Mouse (Mus musculus): ENCODE measurements around the gene Pdk3. TPM values are rescaled to one million over a fixed set of nuclear protein-coding genes. Genes with fewer than 3 reads are reported as not detected.

Gene Pdk3
- total RNA-seq (2012; rRNA removed) (25.5 and 27.0 TPM in 2 replicates), total RNA-seq (2014; rRNA removed) (84.0 and 84.4 TPM in 2 replicates), polyA plus RNA-seq (2012; ENCODE audit: insufficient read length, low read depth) (47.7 and 49.3 TPM in 2 replicates)

DNA sequence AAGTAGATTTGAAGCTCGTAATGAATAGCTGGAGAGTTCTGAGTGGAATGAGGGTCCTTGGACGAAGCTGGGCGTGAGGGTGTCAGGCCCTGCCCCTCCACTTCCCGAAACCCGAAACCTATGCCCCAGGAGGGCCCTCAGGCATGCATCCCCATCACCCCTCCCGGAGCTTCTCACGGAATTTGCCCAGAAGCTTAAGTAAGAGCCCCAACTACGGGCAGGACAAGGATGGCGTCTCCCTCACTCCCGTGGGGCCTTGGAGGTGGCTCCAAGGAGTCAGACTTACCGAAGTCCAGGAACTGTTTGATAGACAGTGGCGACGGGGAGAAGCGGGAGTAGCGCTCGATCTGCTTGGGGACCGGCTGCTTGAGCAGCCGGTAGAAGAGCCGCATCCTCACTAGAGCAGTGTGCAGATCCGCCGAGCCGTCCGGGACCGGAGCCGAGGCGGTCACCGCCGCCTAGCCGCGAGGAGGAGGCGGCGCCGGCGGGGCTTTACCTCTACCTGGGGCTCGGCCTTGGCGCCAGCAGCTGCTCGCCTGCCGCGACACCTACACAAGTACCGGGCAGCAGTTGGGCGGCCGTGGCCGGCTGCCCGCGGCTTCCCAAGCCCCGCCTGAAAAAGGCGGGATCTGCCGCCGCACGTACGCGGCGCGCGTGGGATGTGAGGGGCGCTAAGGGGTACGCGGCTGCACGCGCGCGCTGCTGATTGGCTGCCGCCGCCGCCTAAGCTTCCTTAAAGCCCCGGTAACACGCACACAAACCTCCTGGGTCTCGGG, at the start of gene Pdk3:
Pdk3 (minus strand) TSS at position 641 of the 776 bp plus-strand sequence.
- in situ Hi-C loops (cut with MboI; ENCODE audit: low pct_ligation_motif_present, low pct_unique_long_range_greater_than_20kb, low sequenced_read_pairs) = loop anchor here (10.0 kb wide), 1 partner anchor 53 kb away; no protein-coding TSS in a partner anchor
- DNase-seq (ENCODE audit: extremely low read depth) = no peak
- Histone ChIP-seq H3K4me3 (replicated peaks in 1 of 3; ENCODE audit: low read depth in 2 of 3, low read length in 2 of 3, poor library complexity in 1 of 3) (peak within 1 kb of the TSS; percentile 61 to 73 (median 64)), H3K4me1 (ENCODE audit: control insufficient read depth in 1 of 2, insufficient read depth in 2 of 2) (no peaks in the 10 kb centered on the region), H3K79me2 (replicated peaks; ENCODE audit: control insufficient read depth, extremely low read depth, insufficient read depth, poor library complexity, severe bottlenecking) (no peaks in the 10 kb centered on the region), H3K27me3 (replicated peaks) (no peaks in the 10 kb centered on the region), H3K36me3 (replicated peaks in 1 of 2; ENCODE audit: control insufficient read depth in 1 of 2, insufficient read depth in 1 of 2, low read length in 1 of 2) (no peaks in the 10 kb centered on the region), H3K9me3 (replicated peaks; ENCODE audit: low read length) (no peaks in the 10 kb centered on the region), H3K4me2 (ENCODE audit: insufficient read depth, low read depth, poor library complexity, severe bottlenecking) (peak within 1 kb of the TSS; percentile 89), H3K9ac (ENCODE audit: insufficient read depth, low read depth) (peak within 1 kb of the TSS; percentile 75), H3K27ac (ENCODE audit: insufficient read depth, low read depth) (peak within 1 kb of the TSS; percentile 13; the same call in 1 of the 2 replicates)
- dilution Hi-C loops (cut with MboI; ENCODE audit: extremely low pct_ligation_motif_present, extremely low pct_unique_long_range_greater_than_20kb, low sequenced_read_pairs) = no loop called here
- TF ChIP-seq ZC3H11A (IDR thresholded peaks at IDR 0.05; ENCODE audit: low read depth, low read length) (no peak), KAT2A (IDR thresholded peaks at IDR 0.05; ENCODE audit: insufficient replicate concordance, low read length) (no peak), MAX (IDR thresholded peaks at IDR 0.05; ENCODE audit: low read length) (no peak), PAX5 (IDR thresholded peaks at IDR 0.05; ENCODE audit: low read length) (no peak), HCFC1 (IDR thresholded peaks at IDR 0.05; ENCODE audit: low read depth, low read length) (no peak; the same call in 1 of the 2 replicates), MAZ (IDR thresholded peaks at IDR 0.05; ENCODE audit: low read depth, low read length) (no peak), POLR2AphosphoS2 (IDR thresholded peaks at IDR 0.05; ENCODE audit: low read depth, low read length) (no peak), ETS1 (conservative IDR thresholded peaks at IDR 0.05; ENCODE audit: low read depth, low read length) (no peak), ELF1 (IDR thresholded peaks at IDR 0.05; ENCODE audit: low read depth, low read length) (peak; percentile 18; the same call in 1 of the 2 replicates), MYC (IDR thresholded peaks at IDR 0.05; ENCODE audit: low read depth, low read length) (no peak), SMC3 (IDR thresholded peaks at IDR 0.05; ENCODE audit: low read depth, low read length) (no peak), NRF1 (IDR thresholded peaks at IDR 0.05; ENCODE audit: low read depth, low read length) (no peak), GABPA (IDR thresholded peaks at IDR 0.05; ENCODE audit: insufficient replicate concordance, low read depth, low read length) (no peak), CTCF (conservative IDR thresholded peaks at IDR 0.05 in 1 of 2, IDR thresholded peaks at IDR 0.05 in 1 of 2; ENCODE audit: low read depth in 2 of 2, low read length in 2 of 2) (no peak), USF2 (conservative IDR thresholded peaks at IDR 0.05; ENCODE audit: low read depth, low read length) (no peak), SIN3A (IDR thresholded peaks at IDR 0.05; ENCODE audit: low read length) (no peak), EP300 (IDR thresholded peaks at IDR 0.05; ENCODE audit: low read length) (no peak), TCF12 (IDR thresholded peaks at IDR 0.05; ENCODE audit: low read depth, low read length) (peak; percentile 21; the same call in 1 of the 2 replicates), MAFK (IDR thresholded peaks at IDR 0.05; ENCODE audit: insufficient replicate concordance, low read length) (no peak), NELFE (IDR thresholded peaks at IDR 0.05; ENCODE audit: low read depth, low read length) (0 out of 2 replicates have a peak, but pooled peaks have one; percentile 38), E2F4 (IDR thresholded peaks at IDR 0.05; ENCODE audit: insufficient replicate concordance, low read depth, low read length) (no peak), ZKSCAN1 (IDR thresholded peaks at IDR 0.05; ENCODE audit: borderline replicate concordance, low read depth, low read length) (no peak), IRF4 (IDR thresholded peaks at IDR 0.05; ENCODE audit: low read depth, low read length) (no peak), ZMIZ1 (IDR thresholded peaks at IDR 0.05; ENCODE audit: low read depth, low read length) (no peak), POLR2A (IDR thresholded peaks at IDR 0.05; ENCODE audit: low read depth, low read length) (no peak; the same call in 1 of the 2 replicates), JUND (conservative IDR thresholded peaks at IDR 0.05; ENCODE audit: low read depth, low read length) (no peak), BHLHE40 (IDR thresholded peaks at IDR 0.05; ENCODE audit: low read depth, low read length) (peak; percentile 81), CHD2 (IDR thresholded peaks at IDR 0.05; ENCODE audit: low read length) (no peak), JUN (IDR thresholded peaks at IDR 0.05; ENCODE audit: insufficient read depth, low read depth, low read length) (no peak), CHD1 (IDR thresholded peaks at IDR 0.05; ENCODE audit: low read depth, low read length) (no peak), ZNF384 (IDR thresholded peaks at IDR 0.05; ENCODE audit: low read depth, low read length) (no peak), TBP (conservative IDR thresholded peaks at IDR 0.05; ENCODE audit: low read depth, low read length) (peak; percentile 62), RAD21 (IDR thresholded peaks at IDR 0.05; ENCODE audit: low read depth, low read length) (no peak), UBTF (IDR thresholded peaks at IDR 0.05; ENCODE audit: low read depth, low read length) (peak; percentile 92), MXI1 (IDR thresholded peaks at IDR 0.05; ENCODE audit: low read depth, low read length) (no peak), RCOR1 (conservative IDR thresholded peaks at IDR 0.05; ENCODE audit: low read depth, low read length) (no peak), MEF2A (IDR thresholded peaks at IDR 0.05; ENCODE audit: borderline replicate concordance, low read depth, low read length) (no peak), USF1 (IDR thresholded peaks at IDR 0.05; ENCODE audit: low read depth, low read length) (no peak)
